Mouse (Mus musculus) macrophage (primary cell): ENCODE data around the gene Dohh. TPM values are rescaled to one million over a fixed set of nuclear protein-coding genes. Genes with fewer than 3 reads are reported as not detected.

Experiments used
- H3K27ac ChIP-seq: fragments of 350-480 bp; formaldehyde crosslinking; 2 replicates; pipeline ENCODE4 v1.9.0; 2021
- H3K36me3 ChIP-seq: fragments of 350-480 bp; formaldehyde crosslinking; 2 replicates; pipeline ENCODE4 v1.9.0; 2021; ENCODE audit errors: inconsistent target
- H3K4me3 ChIP-seq: fragments of 350-480 bp; formaldehyde crosslinking; 2 replicates; pipeline ENCODE4 v1.9.0; 2021; ENCODE audit errors: inconsistent target
- H3K79me2 ChIP-seq: fragments of 350-480 bp; formaldehyde crosslinking; 2 replicates; pipeline ENCODE4 v1.9.0; 2021; ENCODE audit errors: inconsistent target
- WGBS: methylation state at CpG from one replicate; pipeline ENCODE4 v1.1.7; 2026; ENCODE audit warnings: inconsistent platforms; ENCODE audit not compliant: missing documents; 5-methylcytosine and 5-hydroxymethylcytosine counted together
- polyA plus RNA-seq: library from polyadenylated mRNA; stranded (reverse); fragments of 250-400 nt; gene quantifications from 3 replicates; pipeline ENCODE4 v1.2.4, GENCODE M21; 2018; ENCODE audit warnings: inconsistent platforms

Dohh gene
- polyA plus RNA-seq, 1 experiment from 2014 or later = 21.0 TPM

DNA sequence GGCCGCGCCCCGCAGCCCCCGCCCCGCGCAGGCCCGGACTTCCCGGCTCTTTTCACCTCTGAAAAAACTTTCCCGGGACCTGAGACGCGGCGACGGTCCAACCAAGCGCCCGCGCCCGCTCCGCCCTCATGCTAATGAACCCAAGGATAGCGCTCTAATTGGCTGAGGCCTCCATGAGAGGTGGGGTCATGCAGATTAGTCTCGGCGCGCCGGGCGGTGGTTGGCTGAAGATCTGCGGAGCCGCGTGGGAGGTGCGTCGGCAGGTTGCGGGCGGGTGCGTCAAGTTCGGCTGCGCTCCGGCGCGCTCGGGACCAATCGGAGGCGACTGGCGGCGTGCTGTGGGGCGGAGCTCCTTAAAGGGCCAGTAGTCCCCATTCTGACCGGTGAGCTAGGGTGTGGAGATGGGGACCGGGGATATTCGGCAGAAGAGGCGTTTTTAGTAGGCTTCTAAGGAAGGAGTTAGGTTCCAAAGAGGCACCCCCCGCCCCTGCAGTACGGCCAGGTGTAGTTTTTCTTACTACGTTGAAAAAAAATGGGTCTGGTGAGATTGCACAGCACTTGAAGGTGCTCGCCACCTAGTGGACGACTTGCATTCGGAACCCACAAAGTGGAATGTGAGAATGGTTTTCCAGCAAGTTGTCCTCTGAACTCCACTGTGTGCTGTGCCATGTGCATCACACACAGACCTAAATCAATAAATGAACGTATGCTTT lies 33.7 kb upstream of the Dohh start, which contains the start of gene Hmg20b:
Gene Hmg20b (minus strand): TSS at position 130 of the 713 bp plus-strand sequence.
- peaks cover 21% of the 10 kb centered on the region; the same call in 1 of the 2 replicates for H3K79me2 ChIP-seq
- under 1% methylated on average over 54 of the region's 54 CpGs for WGBS

GRCm38 (mm10) chr10:81351678-81352291 lies 32.4 kb upstream of the Dohh start:
- Histone ChIP-seq H3K36me3 (no peaks in the 10 kb centered on the region; the same call in 1 of the 2 replicates), H3K79me2 (peaks cover 27% of the 10 kb centered on the region; the same call in 1 of the 2 replicates), H3K27ac (no peak overlapping the region; the same call in 1 of the 2 replicates), H3K4me3 (no peak overlapping the region)
- WGBS = 68% methylated on average over 9 of the region's 9 CpGs

More for the DNA sequence above, 33.7 kb upstream of the Dohh start, which contains the start of gene Hmg20b:
- Histone ChIP-seq H3K27ac (peak within 1 kb of the TSS; percentile 58), H3K36me3 (no peaks in the 10 kb centered on the region; the same call in 1 of the 2 replicates), H3K4me3 (peak within 1 kb of the TSS; percentile 58)

- H3K27ac ChIP-seq = peak overlapping the region; percentile 100
- no peak overlapping the region for H3K4me3 ChIP-seq
- peaks cover 53% of the 10 kb centered on the region for H3K79me2 ChIP-seq
- H3K36me3 ChIP-seq = peaks cover 3% of the 10 kb centered on the region; the same call in 1 of the 2 replicates
- 61% methylated on average over 6 of the region's 9 CpGs for WGBS
Observed at GRCm38 (mm10) chr10:81354738-81355477, 29.3 kb upstream of the Dohh start.

GRCm38 (mm10) chr10:81355533-81355932 lies 28.7 kb upstream of the Dohh start:
- peak overlapping the region; percentile 100 for H3K27ac ChIP-seq
- 69% methylated on average over 4 of the region's 4 CpGs for WGBS
- peaks cover 8% of the 10 kb centered on the region; the same call in 1 of the 2 replicates for H3K36me3 ChIP-seq
- H3K4me3 ChIP-seq = no peak overlapping the region
- H3K79me2 ChIP-seq = peaks cover 60% of the 10 kb centered on the region

DNA sequence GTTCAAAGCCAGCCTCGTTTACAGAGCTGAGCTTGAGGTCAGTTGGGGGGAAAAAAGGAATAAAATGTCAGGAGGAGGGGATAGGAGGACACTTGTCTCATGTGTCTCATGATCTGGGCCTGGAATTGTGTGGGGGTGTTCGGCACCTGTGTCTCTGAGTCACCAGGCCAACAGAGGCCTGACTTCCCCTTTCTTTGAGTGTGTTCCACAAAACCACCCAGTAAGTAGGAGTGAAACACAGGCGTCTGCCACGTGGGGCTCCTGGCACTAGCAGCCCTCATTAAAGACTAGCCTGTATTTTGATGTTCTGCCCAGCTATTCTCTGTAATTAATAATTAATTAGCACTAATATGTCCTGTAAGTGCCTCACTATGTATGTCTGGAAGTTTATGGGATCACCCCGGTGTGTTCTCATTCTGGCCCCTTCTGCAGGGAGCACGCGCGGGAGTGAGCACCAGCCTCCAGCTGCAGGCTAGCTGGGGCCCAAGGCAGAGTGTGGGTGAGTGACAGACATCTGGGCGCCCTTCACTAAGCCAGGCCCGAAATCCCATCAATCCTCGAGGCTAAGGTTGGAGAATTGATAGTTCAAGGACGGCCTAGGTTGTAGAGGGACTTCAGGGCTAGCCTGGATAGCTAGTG lies 27.8 kb upstream of the Dohh start:
- WGBS = 7% methylated on average over 12 of the region's 12 CpGs
- peaks cover 69% of the 10 kb centered on the region for H3K79me2 ChIP-seq
- H3K27ac ChIP-seq = peak overlapping the region; percentile 100
- peaks cover 17% of the 10 kb centered on the region for H3K36me3 ChIP-seq
- peak overlapping the region; percentile 59 for H3K4me3 ChIP-seq

DNA sequence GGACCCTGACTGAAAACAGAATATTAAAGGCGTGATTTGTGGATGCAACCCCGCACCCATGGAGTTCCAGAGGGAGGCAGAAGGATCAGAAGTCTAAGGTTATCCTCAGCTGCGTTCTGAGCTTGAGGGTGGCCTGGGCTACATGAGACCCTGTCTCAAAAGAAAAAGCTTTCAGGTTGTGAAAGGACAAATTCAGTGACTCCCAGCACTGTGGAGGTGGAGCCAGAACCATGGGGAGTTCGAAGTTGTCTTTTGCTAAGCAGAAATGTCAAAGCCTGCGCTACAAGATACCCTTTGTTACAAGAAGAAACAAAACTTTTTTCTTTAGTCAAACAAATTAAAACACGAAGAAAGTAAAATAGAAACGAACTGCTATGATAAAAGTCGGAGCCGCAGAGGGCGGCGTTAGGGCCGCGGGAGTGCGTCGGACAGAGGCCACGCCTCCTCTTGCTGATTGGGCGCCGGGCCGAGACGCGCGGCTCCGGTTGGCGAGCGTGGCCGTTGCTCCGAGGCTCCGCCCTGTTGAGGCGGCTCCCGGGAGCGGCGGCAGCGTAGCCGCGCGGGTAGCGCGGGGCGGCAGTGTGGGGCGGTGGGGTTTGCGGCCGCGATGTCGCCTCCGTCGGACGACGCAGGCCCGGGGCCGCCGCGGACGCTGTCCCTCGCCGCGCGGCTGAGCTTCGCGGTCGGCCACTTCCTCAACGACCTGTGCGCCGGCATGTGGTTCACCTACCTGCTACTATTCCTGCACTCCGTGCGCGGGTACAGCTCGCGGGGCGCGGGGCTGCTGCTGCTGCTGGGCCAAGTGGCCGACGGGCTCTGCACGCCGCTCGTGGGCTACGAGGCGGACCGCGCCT lies 27.0 kb upstream of the Dohh start, which contains the start of gene Mfsd12:
Gene Mfsd12 (plus strand): TSS at position 501 of the 854 bp plus-strand sequence.
- peak within 1 kb of the TSS; percentile 89 for H3K4me3 ChIP-seq
- peaks cover 76% of the 10 kb centered on the region for H3K79me2 ChIP-seq
- WGBS = under 1% methylated on average over 69 of the region's 79 CpGs
- peak within 1 kb of the TSS; percentile 100 for H3K27ac ChIP-seq
- H3K36me3 ChIP-seq = peaks cover 25% of the 10 kb centered on the region

- 13% methylated on average over 4 of the region's 4 CpGs for WGBS
- H3K79me2 ChIP-seq = peaks cover 86% of the 10 kb centered on the region
- peak overlapping the region; percentile 89 for H3K4me3 ChIP-seq
- H3K36me3 ChIP-seq = peaks cover 35% of the 10 kb centered on the region
- peak overlapping the region; percentile 100 for H3K27ac ChIP-seq
Observed at GRCm38 (mm10) chr10:81358209-81358608, 26.0 kb upstream of the Dohh start.

- peak overlapping the region; percentile 100 for H3K27ac ChIP-seq
- WGBS = 8% methylated on average over 1 of the region's 1 CpGs
Observed at GRCm38 (mm10) chr10:81358841-81359240, 25.4 kb upstream of the Dohh start.

DNA sequence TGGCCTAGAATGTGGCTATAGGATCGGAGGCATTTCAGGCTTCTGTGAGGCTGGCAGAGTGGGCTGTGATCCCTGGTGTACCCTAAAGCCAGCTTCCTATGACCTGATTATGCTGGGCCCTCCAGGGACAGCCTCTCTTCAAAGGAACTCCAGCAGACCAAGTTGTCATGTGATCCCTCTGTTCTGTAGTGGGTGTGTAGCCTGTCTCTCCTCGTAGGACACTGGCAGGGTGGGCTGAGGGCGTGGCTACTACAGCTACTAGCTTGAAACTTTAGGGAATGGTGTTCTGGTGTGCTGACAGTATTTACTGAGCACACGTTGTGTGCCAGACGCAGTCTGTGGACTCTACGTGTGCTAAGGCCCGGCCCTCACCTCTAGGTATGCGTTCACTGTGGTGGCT lies 23.5 kb upstream of the Dohh start:
- H3K27ac ChIP-seq = peak overlapping the region; percentile 100
- H3K79me2 ChIP-seq = peaks cover 69% of the 10 kb centered on the region
- peaks cover 41% of the 10 kb centered on the region for H3K36me3 ChIP-seq
- H3K4me3 ChIP-seq = peak overlapping the region; percentile 89
- 89% methylated on average over 8 of the region's 8 CpGs for WGBS

More at GRCm38 (mm10) chr10:81358841-81359240, 25.4 kb upstream of the Dohh start:
- H3K36me3 ChIP-seq = peaks cover 38% of the 10 kb centered on the region
- peak overlapping the region; percentile 89 for H3K4me3 ChIP-seq
- peaks cover 86% of the 10 kb centered on the region for H3K79me2 ChIP-seq

DNA sequence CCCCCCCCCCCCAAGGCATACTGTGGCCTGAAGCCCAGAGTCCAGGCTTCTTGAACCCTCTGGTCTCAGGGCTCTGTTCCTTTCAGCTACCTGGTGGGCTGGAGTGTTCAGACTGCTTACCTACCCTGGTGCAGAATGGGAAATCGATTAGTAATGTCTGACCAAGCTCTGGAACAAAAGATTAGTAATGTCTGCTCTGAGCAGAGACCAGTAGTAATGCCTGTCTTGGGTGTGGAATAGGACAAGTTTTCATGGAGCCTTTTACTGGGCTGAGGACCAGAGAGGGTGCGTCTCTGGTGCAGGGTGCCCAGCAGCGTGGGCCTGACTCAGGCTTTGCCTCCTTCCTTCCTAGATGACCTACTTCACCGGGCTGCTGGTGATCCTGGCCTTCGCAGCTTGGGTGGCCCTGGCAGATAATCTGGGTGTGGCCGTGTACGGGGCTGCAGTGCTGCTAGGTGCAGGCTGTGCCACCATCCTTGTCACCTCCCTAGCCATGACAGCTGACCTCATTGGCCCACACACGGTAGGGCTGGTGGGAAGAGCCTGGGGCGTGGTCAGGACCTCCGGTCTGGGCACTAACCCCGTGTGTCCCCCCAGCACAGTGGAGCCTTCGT lies 21.8 kb upstream of the Dohh start:
- H3K36me3 ChIP-seq = peaks cover 42% of the 10 kb centered on the region
- H3K4me3 ChIP-seq = no peak overlapping the region
- peaks cover 63% of the 10 kb centered on the region for H3K79me2 ChIP-seq
- 0 out of 2 replicates have a peak overlapping the region, but pooled peaks have one; percentile 4 for H3K27ac ChIP-seq
- WGBS = 92% methylated on average over 12 of the region's 12 CpGs

DNA sequence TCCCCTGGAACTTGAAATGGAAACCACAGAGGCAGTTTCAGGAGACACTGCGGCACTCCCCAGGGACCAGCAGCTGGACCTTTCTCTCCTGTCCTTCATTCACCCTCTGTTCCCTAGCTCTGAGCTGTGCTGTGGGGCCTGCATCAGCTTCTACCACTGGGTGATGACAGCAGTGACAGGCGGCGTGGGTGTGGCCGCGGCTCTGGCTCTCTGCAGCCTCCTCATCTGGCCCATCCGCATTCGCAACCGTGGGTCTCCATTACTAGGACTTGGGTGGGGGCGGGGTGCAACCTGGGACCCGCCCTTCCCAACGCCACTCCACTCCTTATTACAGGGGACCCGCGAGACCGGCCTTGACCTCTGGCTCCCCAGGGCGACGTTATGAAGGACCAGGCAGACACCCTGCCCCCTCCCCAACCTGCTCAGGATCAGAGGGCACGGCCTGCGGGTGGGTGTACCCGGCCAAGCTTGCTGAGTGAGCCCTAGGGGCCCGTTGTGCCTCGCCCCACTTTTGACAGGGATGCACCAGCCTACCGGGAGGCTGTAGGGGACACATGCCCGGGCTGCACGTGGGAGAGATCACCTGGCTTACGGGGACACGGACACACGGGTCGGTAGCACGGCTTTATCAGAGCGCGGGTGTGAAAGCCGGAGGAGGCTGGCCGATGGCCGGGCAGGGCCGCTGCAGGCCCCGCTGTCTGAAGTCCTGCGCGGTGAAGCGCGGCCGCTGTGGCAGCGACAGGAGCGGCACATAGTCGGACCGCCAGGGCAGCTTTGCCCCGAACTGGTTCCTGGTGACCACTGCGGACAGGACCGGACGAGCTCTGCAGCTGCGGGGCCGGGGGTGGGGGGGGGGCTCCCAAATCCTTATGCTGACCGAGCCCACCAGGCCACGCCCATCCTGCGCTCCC lies 20.5 kb upstream of the Dohh start:
- Histone ChIP-seq H3K36me3 (peaks cover 55% of the 10 kb centered on the region), H3K27ac (no peak overlapping the region), H3K79me2 (peaks cover 51% of the 10 kb centered on the region), H3K4me3 (no peak overlapping the region)
- WGBS = 93% methylated on average over 43 of the region's 54 CpGs

GRCm38 (mm10) chr10:81364666-81365065 lies 19.6 kb upstream of the Dohh start:
- peaks cover 41% of the 10 kb centered on the region for H3K79me2 ChIP-seq
- peak overlapping the region; percentile 36 for H3K27ac ChIP-seq
- peaks cover 63% of the 10 kb centered on the region for H3K36me3 ChIP-seq
- H3K4me3 ChIP-seq = no peak overlapping the region
- 90% methylated on average over 25 of the region's 28 CpGs for WGBS
